Mouse (Mus musculus): ENCODE measurements around the gene Fgf5. TPM values are rescaled to one million over a fixed set of nuclear protein-coding genes. Genes with fewer than 3 reads are reported as not detected.

The Fgf5 gene
- 1.4 and 1.8 TPM in 2 replicates for polyA plus RNA-seq (2014; fragmentation: Nextera tagmentation; extraction: Ambion mirVana)

- Histone ChIP-seq H3K36me3 (ENCODE audit: control insufficient read depth, insufficient read depth, low read length) (no peaks in the 10 kb centered on the region), H3K4me3 (ENCODE audit: low read depth, low read length) (peak within 1 kb of the TSS; percentile 63), H3K4me2 (peak within 1 kb of the TSS; percentile 97), H3K27ac (ENCODE audit: low read depth, low read length) (no peak within 1 kb of the TSS), H3K9me3 (replicated peaks; ENCODE audit: control insufficient read depth, low read length) (no peaks in the 10 kb centered on the region), H3K9ac (ENCODE audit: low read depth, low read length) (peak within 1 kb of the TSS; percentile 60), H3K27me3 (ENCODE audit: control insufficient read depth, insufficient read depth, low read length) (peaks cover 31% of the 10 kb centered on the region), H3K4me1 (ENCODE audit: control insufficient read depth, insufficient read depth, low read length) (peaks cover 2% of the 10 kb centered on the region)
- 0% methylated on average over 69 of the region's 80 CpGs for WGBS (ENCODE audit: insufficient replicate concordance)
- ATAC-seq (replicated peaks; ENCODE audit: insufficient number of reproducible peaks, low FRiP score, low TSS enrichment), result peak; percentile 63; the same call in 1 of the 2 replicates
Measured at GRCm38 (mm10) chr5:98253838-98254821, at the start of gene Fgf5. Gene Fgf5, plus strand, starts transcription at chr5:98254184.

DNA sequence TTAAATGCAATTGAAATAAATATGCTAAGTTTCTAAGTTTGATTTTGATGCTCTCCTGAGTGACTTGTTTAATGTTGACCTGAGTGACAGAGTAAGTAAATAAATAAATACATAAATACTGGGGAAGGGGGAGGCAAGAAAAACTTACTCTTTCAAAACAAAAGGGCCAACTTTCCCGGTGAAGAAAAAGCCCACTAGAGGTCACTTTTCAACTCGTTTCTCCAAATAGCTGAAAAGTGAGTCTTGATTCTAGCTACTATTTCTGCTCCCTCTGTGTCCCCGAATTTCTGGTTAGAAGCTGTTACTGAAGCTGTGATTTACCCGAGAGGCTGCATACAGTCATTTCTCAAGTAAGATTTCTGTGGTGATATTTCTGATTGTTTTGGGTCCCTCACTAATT, 41.5 kb upstream of the Fgf5 start:
- no peak overlapping the region for H3K9ac ChIP-seq (ENCODE audit: low read depth, low read length)
- H3K27me3 ChIP-seq (ENCODE audit: control insufficient read depth, insufficient read depth, low read length), result no peaks in the 10 kb centered on the region
- H3K4me1 ChIP-seq (ENCODE audit: control insufficient read depth, insufficient read depth, low read length), result no peaks in the 10 kb centered on the region
- no peak overlapping the region for H3K27ac ChIP-seq (ENCODE audit: low read depth, low read length)
- ATAC-seq (replicated peaks; ENCODE audit: insufficient number of reproducible peaks, low FRiP score, low TSS enrichment), result no peak
- H3K36me3 ChIP-seq (ENCODE audit: control insufficient read depth, insufficient read depth, low read length), result no peaks in the 10 kb centered on the region
- no peak overlapping the region for H3K4me3 ChIP-seq (ENCODE audit: low read depth, low read length)
- no peak overlapping the region for H3K4me2 ChIP-seq
- H3K9me3 ChIP-seq (replicated peaks; ENCODE audit: control insufficient read depth, low read length), result no peaks in the 10 kb centered on the region
- WGBS (ENCODE audit: insufficient replicate concordance), result 58% methylated on average over 4 of the region's 4 CpGs

DNA sequence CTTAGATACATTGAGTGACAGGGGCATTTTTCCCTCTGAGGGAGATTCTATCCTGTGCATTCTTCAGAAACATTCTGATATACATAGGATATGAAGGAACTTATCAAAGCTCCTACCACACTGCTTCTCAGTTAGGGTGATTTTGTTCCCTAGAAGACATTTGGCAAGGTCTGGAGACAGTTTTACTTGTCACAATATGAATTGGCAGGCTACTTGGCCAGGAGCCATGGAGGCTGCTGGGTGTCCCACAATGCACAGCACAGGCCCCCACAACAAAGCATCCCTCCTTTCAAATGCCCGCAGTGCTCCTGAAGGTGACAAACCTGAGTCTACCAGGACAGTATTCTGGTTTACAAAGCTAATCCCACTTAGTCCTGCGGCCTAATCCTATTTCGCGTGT, 32.0 kb upstream of the Fgf5 start:
- H3K4me1 ChIP-seq (ENCODE audit: control insufficient read depth, insufficient read depth, low read length), result no peaks in the 10 kb centered on the region
- no peak for ATAC-seq (replicated peaks; ENCODE audit: insufficient number of reproducible peaks, low FRiP score, low TSS enrichment)
- no peak overlapping the region for H3K4me3 ChIP-seq (ENCODE audit: low read depth, low read length)
- H3K27me3 ChIP-seq (ENCODE audit: control insufficient read depth, insufficient read depth, low read length), result no peaks in the 10 kb centered on the region
- no peak overlapping the region for H3K27ac ChIP-seq (ENCODE audit: low read depth, low read length)
- no peaks in the 10 kb centered on the region for H3K36me3 ChIP-seq (ENCODE audit: control insufficient read depth, insufficient read depth, low read length)
- 71% methylated on average over 4 of the region's 4 CpGs for WGBS (ENCODE audit: insufficient replicate concordance)
- no peaks in the 10 kb centered on the region for H3K9me3 ChIP-seq (replicated peaks; ENCODE audit: control insufficient read depth, low read length)
- no peak overlapping the region for H3K9ac ChIP-seq (ENCODE audit: low read depth, low read length)
- no peak overlapping the region for H3K4me2 ChIP-seq

DNA sequence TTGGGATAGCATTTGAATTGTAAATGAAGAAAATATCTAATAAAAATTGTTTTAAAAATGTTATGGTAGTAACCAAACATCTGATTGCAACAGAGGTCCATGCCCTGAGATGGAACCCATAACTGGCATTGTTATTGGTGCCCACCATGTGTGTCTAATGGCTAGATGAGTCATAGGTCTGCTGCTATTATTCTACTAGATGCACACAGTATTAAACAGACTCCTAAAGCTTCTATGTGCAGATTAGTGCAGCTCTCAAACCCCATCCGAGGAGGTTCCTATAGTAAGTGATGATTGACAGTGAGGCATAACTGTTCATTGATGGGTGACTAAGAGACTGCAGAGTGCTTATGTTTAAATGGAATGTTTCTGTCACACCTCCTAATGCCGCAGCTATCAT, 27.3 kb upstream of the Fgf5 start:
- Histone ChIP-seq H3K9me3 (replicated peaks; ENCODE audit: control insufficient read depth, low read length) (no peaks in the 10 kb centered on the region), H3K4me2 (no peak overlapping the region), H3K27ac (ENCODE audit: low read depth, low read length) (no peak overlapping the region), H3K27me3 (ENCODE audit: control insufficient read depth, insufficient read depth, low read length) (no peaks in the 10 kb centered on the region), H3K4me1 (ENCODE audit: control insufficient read depth, insufficient read depth, low read length) (no peaks in the 10 kb centered on the region), H3K36me3 (ENCODE audit: control insufficient read depth, insufficient read depth, low read length) (no peaks in the 10 kb centered on the region), H3K4me3 (ENCODE audit: low read depth, low read length) (no peak overlapping the region), H3K9ac (ENCODE audit: low read depth, low read length) (no peak overlapping the region)
- ATAC-seq (replicated peaks; ENCODE audit: insufficient number of reproducible peaks, low FRiP score, low TSS enrichment), result no peak
- WGBS (ENCODE audit: insufficient replicate concordance), result 78% methylated on average over 2 of the region's 2 CpGs

DNA sequence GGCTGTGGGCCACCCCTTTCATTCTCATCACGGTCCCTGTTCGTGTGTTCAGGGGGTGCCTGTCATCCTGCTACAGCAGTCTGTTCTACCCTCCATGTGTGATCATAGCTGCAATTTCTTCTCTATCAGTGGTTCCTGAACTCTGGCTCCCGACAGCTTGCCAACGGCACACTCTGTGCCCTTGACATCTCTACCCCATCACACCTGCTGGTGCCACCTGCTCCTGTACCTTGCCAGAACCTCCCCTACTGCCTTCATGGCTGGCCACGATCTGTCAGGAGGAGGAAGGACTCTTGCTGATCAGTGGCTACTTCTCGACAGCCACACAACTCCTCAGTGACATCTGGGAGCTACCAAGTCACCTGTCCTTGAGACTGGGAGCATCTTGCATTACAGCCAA, 24.5 kb upstream of the Fgf5 start:
- H3K27ac ChIP-seq (ENCODE audit: low read depth, low read length), result no peak overlapping the region
- H3K4me2 ChIP-seq, result no peak overlapping the region
- H3K4me1 ChIP-seq (ENCODE audit: control insufficient read depth, insufficient read depth, low read length), result no peaks in the 10 kb centered on the region
- no peaks in the 10 kb centered on the region for H3K27me3 ChIP-seq (ENCODE audit: control insufficient read depth, insufficient read depth, low read length)
- H3K9me3 ChIP-seq (replicated peaks; ENCODE audit: control insufficient read depth, low read length), result no peaks in the 10 kb centered on the region
- H3K4me3 ChIP-seq (ENCODE audit: low read depth, low read length), result no peak overlapping the region
- H3K9ac ChIP-seq (ENCODE audit: low read depth, low read length), result no peak overlapping the region
- WGBS (ENCODE audit: insufficient replicate concordance), result 73% methylated on average over 6 of the region's 6 CpGs
- no peak for ATAC-seq (replicated peaks; ENCODE audit: insufficient number of reproducible peaks, low FRiP score, low TSS enrichment)
- H3K36me3 ChIP-seq (ENCODE audit: control insufficient read depth, insufficient read depth, low read length), result no peaks in the 10 kb centered on the region

DNA sequence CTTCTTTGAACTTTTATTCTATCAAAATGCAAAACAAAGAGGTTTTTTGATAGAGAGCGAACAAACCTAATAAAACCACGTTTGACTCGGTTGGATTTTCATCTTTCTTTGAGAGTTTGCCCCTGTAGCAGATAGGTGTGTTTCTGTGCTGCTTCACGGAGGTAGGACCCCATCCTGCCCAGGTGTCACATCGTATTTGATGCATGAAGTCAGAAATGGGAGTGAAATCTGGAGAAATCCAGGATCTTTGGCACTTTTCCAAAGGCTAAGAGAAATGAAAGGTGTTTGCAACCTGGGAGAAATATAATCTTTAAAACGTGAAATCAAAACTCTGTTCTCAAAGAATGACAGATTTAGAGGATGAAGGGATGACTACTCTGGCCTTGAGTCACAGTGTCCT, 15.5 kb upstream of the Fgf5 start:
- Histone ChIP-seq H3K9ac (ENCODE audit: low read depth, low read length) (no peak overlapping the region), H3K4me3 (ENCODE audit: low read depth, low read length) (no peak overlapping the region), H3K27me3 (ENCODE audit: control insufficient read depth, insufficient read depth, low read length) (no peaks in the 10 kb centered on the region), H3K4me2 (no peak overlapping the region), H3K4me1 (ENCODE audit: control insufficient read depth, insufficient read depth, low read length) (no peaks in the 10 kb centered on the region), H3K27ac (ENCODE audit: low read depth, low read length) (no peak overlapping the region), H3K36me3 (ENCODE audit: control insufficient read depth, insufficient read depth, low read length) (no peaks in the 10 kb centered on the region), H3K9me3 (replicated peaks; ENCODE audit: control insufficient read depth, low read length) (no peaks in the 10 kb centered on the region)
- WGBS (ENCODE audit: insufficient replicate concordance), result 74% methylated on average over 6 of the region's 6 CpGs
- ATAC-seq (replicated peaks; ENCODE audit: insufficient number of reproducible peaks, low FRiP score, low TSS enrichment), result no peak

GRCm38 (mm10) chr5:98241322-98241829, 12.6 kb upstream of the Fgf5 start:
- H3K27me3 ChIP-seq (ENCODE audit: control insufficient read depth, insufficient read depth, low read length), result no peaks in the 10 kb centered on the region
- H3K4me1 ChIP-seq (ENCODE audit: control insufficient read depth, insufficient read depth, low read length), result no peaks in the 10 kb centered on the region
- H3K9me3 ChIP-seq (replicated peaks; ENCODE audit: control insufficient read depth, low read length), result no peaks in the 10 kb centered on the region
- H3K36me3 ChIP-seq (ENCODE audit: control insufficient read depth, insufficient read depth, low read length), result no peaks in the 10 kb centered on the region
- no peak overlapping the region for H3K4me2 ChIP-seq
- no peak overlapping the region for H3K9ac ChIP-seq (ENCODE audit: low read depth, low read length)
- no peak overlapping the region for H3K27ac ChIP-seq (ENCODE audit: low read depth, low read length)
- ATAC-seq (replicated peaks; ENCODE audit: insufficient number of reproducible peaks, low FRiP score, low TSS enrichment), result no peak
- no peak overlapping the region for H3K4me3 ChIP-seq (ENCODE audit: low read depth, low read length)
- 91% methylated on average over 12 of the region's 12 CpGs for WGBS (ENCODE audit: insufficient replicate concordance)

GRCm38 (mm10) chr5:98245303-98245702, 8.7 kb upstream of the Fgf5 start:
- no peak for ATAC-seq (replicated peaks; ENCODE audit: insufficient number of reproducible peaks, low FRiP score, low TSS enrichment)
- H3K4me1 ChIP-seq (ENCODE audit: control insufficient read depth, insufficient read depth, low read length), result no peaks in the 10 kb centered on the region

More at GRCm38 (mm10) chr5:98245303-98245702, 8.7 kb upstream of the Fgf5 start:
- no peak overlapping the region for H3K27ac ChIP-seq (ENCODE audit: low read depth, low read length)
- no peaks in the 10 kb centered on the region for H3K27me3 ChIP-seq (ENCODE audit: control insufficient read depth, insufficient read depth, low read length)
- H3K4me3 ChIP-seq (ENCODE audit: low read depth, low read length), result no peak overlapping the region
- H3K9ac ChIP-seq (ENCODE audit: low read depth, low read length), result no peak overlapping the region
- no peaks in the 10 kb centered on the region for H3K36me3 ChIP-seq (ENCODE audit: control insufficient read depth, insufficient read depth, low read length)
- 44% methylated on average over 8 of the region's 8 CpGs for WGBS (ENCODE audit: insufficient replicate concordance)
- no peak overlapping the region for H3K4me2 ChIP-seq
- H3K9me3 ChIP-seq (replicated peaks; ENCODE audit: control insufficient read depth, low read length), result no peaks in the 10 kb centered on the region

Data from heart, embryonic 11.5 days (tissue).